Mouse (Mus musculus): Measurements from ENCODE around the gene Gm20605. TPM values are rescaled to one million over a fixed set of nuclear protein-coding genes. Genes with fewer than 3 reads are reported as not detected.

Gm20605 gene
- 5.4 and 5.8 TPM in 2 replicates for polyA plus RNA-seq (2012; rRNA removed)

DNA sequence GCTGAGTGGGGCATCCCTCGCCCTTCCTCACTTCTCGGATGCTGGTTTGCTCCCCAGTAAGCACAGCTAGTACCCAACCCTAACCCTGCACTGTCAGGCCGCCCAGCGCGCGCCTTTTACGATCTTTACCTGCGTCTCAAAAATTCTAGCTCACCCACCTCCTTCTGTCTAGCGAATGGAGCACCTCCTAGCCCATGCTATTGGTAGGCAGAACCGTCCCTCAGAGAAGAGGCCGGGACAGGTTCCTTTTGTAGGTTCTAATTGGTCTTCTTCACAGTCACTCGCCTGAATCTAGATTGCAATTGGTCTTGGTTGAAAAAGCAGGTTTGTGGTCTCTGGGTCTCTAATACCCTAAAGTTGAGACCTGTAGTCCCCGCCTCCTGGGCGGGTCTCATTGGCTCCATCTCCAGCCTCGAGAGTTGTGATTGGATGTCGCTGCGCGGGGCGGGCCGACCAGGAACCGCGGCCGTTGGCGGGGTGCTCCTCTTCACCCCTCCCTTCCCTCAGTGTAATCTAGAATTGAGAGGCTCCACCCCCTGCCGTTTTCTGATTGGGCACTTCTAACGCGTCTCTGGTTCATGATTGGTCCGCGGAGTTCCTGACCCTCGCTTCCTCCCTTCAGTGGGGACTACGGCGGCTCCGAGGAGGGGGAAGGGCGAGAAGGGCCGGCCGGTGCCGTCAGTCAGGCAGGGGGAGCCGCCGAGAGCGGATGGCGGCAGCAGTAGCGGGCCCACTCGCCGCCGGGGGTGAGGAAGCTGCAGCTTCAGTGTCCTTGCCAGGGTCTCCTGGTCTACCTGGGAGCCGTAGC is at the start of gene Gm20605, which contains the start of the genes Fbxo24 and Lrch4:
Gene Gm20605, plus strand, starts transcription at position 678 of the 808 bp plus-strand sequence.
Gene Fbxo24, minus strand, starts transcription at position 505 of the 808 bp plus-strand sequence.
Gene Lrch4, plus strand, starts transcription at position 624 of the 808 bp plus-strand sequence.

DNA sequence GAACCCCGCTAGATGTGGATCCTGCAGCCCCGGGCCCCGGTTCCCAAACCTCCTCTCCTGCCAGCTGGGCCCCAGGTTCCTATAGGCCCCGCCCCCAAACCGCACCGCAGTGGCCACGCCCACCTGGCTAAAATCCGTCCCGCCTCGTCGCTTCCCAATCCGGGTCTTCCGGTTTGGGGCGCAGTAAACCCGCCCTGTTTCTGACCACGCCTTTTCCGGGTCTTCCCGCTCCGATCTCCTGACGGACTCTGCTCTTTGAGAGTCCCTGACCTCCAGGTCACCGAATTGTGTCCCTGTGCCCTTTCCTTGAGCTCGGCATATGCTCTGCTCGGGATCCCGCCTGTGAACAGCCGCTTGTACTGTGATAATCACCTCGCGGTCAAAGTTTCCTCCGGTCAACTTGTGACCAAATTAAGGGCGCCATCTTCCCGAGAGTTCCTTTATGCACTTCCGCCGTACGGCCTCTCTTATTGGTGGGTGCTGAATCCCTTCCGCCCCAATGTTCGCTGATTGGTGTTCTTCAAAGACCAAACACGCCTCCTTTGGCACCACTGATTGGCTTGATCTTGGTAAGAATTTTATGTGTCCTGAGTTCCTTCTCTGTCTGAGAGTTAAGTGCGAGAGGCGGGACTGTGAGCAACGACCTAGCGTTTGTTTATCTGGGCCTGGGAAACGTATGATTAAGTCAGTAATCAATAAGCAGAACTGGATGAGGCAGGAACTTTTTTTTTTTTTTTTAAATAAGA is 28.2 kb upstream of the Gm20605 start, which contains the start of gene Mospd3:
Gene Mospd3, minus strand, starts transcription at position 440 of the 746 bp plus-strand sequence.

DNA sequence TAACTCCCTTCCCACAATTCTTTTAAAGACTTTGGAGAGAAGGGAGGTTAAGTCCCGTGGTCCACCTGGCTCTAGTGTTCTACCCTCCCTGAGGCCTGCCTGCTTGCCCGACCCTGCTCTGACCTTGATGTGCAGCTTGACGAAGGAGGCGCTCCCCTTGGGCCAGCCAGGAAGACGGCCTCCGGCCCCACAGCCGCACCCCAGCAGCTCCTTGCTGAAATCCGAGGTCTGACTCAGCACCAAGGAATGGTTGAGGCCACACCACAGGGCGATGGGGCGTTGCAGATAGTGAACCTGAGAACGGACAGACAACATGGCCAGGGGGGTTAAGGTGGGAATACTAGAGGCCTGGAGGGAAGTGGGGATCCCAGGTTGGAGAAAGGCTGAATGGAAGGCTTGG is 15.4 kb upstream of the Gm20605 start, which contains the start of gene Pcolce:
Gene Pcolce, minus strand, starts transcription at position 235 of the 400 bp plus-strand sequence.

DNA sequence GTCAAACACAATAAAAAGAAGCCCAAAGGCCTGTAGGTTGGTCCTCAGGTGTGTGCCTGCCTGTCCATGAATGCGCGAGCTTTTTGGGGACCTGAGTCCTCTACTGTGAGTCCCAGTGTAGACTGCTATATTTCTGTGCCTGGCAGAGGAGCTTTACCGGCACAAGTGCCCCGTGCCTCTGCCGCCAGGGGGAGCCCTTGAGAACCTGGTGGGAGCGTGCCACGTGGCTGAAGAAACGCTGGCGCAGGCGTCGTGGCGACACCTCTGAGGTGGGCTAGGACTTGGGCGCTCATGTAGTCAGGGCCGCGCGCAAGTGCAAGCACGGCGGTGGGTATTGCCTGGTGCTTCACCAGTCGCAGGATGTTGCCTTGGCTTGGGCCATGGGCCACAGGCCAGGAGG is 12.1 kb downstream of the Gm20605 start, which contains the start of gene Sap25:
Gene Sap25, plus strand, starts transcription at position 281 of the 400 bp plus-strand sequence.

DNA sequence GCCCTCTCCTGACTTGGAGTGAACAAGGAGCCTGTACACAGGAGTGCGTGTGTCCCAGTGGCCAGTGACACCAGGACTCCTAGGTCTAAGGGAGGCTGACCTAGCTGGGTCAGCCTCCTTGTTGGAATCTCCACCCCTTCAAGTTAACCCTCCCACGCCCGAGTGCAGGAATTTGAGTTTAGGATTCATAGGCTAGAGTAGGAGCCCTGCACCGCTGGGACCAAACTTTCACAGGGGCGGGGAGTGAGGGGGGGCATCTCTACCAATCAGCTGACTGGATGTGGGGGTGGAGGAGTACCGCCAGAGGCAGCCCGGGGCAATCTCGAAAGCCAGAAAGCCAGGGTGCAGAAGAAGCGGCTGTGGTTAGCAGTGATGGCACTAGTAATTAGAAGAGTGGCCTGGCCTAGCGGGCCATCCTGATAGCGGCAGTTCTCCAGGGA is 16.7 kb downstream of the Gm20605 start, which contains the start of gene Irs3:
Gene Irs3, minus strand, starts transcription at position 63 of the 440 bp plus-strand sequence.

DNA sequence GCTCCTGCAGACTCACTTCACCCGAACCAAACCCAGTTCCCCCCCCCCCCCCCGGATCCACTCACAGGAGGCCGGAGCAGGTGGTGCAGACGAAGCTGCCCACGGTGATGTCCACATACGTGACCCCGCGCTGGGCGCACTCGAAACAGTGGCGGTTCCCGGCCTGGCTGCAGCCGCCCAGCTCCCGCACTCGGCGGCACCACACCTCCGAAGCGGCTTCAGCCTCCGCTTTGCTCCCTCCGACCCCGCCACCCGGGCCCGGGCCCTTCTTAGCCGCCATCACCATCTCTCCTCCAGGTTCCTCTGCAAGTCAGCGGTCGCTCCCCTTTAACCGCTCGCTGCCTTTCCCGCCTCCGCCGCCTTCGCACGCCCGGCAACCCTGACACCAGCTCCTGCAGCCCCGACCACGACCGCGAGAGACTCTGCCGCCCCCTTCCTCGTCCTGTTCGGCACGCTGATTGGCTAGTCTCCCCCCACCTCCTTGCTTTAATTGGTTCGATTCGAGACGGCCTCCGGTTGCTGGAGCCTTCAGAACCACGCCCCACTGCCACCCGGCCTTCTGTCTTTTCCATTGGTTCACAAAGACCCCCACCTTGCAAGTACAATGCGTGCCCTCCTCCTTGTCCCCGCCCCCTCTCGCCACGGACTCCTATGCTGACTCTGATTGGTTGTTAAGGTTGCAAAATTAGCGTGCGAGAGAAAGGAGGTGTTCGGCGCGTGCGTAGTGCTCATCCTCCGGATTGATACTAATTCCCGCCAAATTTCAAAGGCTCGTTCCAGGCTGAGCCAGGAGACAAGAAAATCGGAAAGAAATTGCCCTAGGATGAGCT is 55.5 kb downstream of the Gm20605 start, which contains the start of gene Agfg2:
Gene Agfg2, minus strand, starts transcription at position 433 of the 830 bp plus-strand sequence.

Other genes with a start within 250 kb of the Gm20605 start
- gene Zan, start 152.1 kb upstream of the Gm20605 start, polyA plus RNA-seq (2012; rRNA removed): 0.14 and 0.20 TPM in 2 replicates
- 20.0 and 23.2 TPM in 2 replicates for gene Pop7, start 126.7 kb upstream of the Gm20605 start, polyA plus RNA-seq (2012; rRNA removed)
- 5.6 and 5.7 TPM in 2 replicates for gene Gigyf1, start 110.6 kb upstream of the Gm20605 start, polyA plus RNA-seq (2012; rRNA removed)
- 0.26 and 0.44 TPM in 2 replicates for gene Epo, start 95.9 kb upstream of the Gm20605 start, polyA plus RNA-seq (2012; rRNA removed)
- 173 and 208 TPM in 2 replicates for gene Gnb2, start 95.7 kb upstream of the Gm20605 start, polyA plus RNA-seq (2012; rRNA removed)
- 0.03 TPM in 1 of 2 replicates, not detected in the other for gene Actl6b, start 75.7 kb upstream of the Gm20605 start, polyA plus RNA-seq (2012; rRNA removed)
- 35.1 and 42.1 TPM in 2 replicates for gene Tfr2, start 59.3 kb upstream of the Gm20605 start, polyA plus RNA-seq (2012; rRNA removed)
- gene Mospd3, start 28.1 kb upstream of the Gm20605 start, polyA plus RNA-seq (2012; rRNA removed): 26.8 and 31.0 TPM in 2 replicates
- 10.6 and 11.9 TPM in 2 replicates for gene Pcolce, start 15.4 kb upstream of the Gm20605 start, polyA plus RNA-seq (2012; rRNA removed)
- gene Fbxo24, start 173 bp upstream of the Gm20605 start, polyA plus RNA-seq (2012; rRNA removed): 0.01 and 0.02 TPM in 2 replicates
- gene Lrch4, start 54 bp upstream of the Gm20605 start, polyA plus RNA-seq (2012; rRNA removed): 10.5 and 14.1 TPM in 2 replicates
- 12.0 and 14.2 TPM in 2 replicates for gene Sap25, start 12.2 kb downstream of the Gm20605 start, polyA plus RNA-seq (2012; rRNA removed)
- 0.01 TPM in 1 of 2 replicates, not detected in the other for gene Irs3, start 16.5 kb downstream of the Gm20605 start, polyA plus RNA-seq (2012; rRNA removed)
- gene Agfg2, start 55.6 kb downstream of the Gm20605 start, polyA plus RNA-seq (2012; rRNA removed): 18.0 and 21.6 TPM in 2 replicates
- 0.68 and 0.90 TPM in 2 replicates for gene Nyap1, start 112.4 kb downstream of the Gm20605 start, polyA plus RNA-seq (2012; rRNA removed)
- gene Tsc22d4, start 116.6 kb downstream of the Gm20605 start, polyA plus RNA-seq (2012; rRNA removed): 17.5 and 22.9 TPM in 2 replicates
- gene Ppp1r35, start 149.7 kb downstream of the Gm20605 start, polyA plus RNA-seq (2012; rRNA removed): 19.0 and 23.1 TPM in 2 replicates
- gene Mepce, start 158.5 kb downstream of the Gm20605 start, polyA plus RNA-seq (2012; rRNA removed): 12.9 and 13.7 TPM in 2 replicates
- 3.0 and 3.4 TPM in 2 replicates for gene Zcwpw1, start 158.6 kb downstream of the Gm20605 start, polyA plus RNA-seq (2012; rRNA removed)
- 1.1 and 1.7 TPM in 2 replicates for gene Pilra, start 207.1 kb downstream of the Gm20605 start, polyA plus RNA-seq (2012; rRNA removed)
- 2.3 and 3.3 TPM in 2 replicates for gene Pilrb1, start 228.9 kb downstream of the Gm20605 start, polyA plus RNA-seq (2012; rRNA removed)
- 1.2 and 2.3 TPM in 2 replicates for gene Pilrb2, start 242.6 kb downstream of the Gm20605 start, polyA plus RNA-seq (2012; rRNA removed)